Mouse (Mus musculus): ENCODE results near the gene Gm28729.

The Gm28729 gene

GRCm38 (mm10) chr9:96461607-96462006, 63.5 kb downstream of the Gm28729 start:
- no peak for DNase-seq (ENCODE audit: low spot score in 2 of 2)

GRCm38 (mm10) chr9:96460117-96460865, 64.8 kb downstream of the Gm28729 start:
- DNase-seq (ENCODE audit: low spot score in 2 of 2) = no peak

- DNase-seq (ENCODE audit: low spot score in 2 of 2) = no peak
Observed at GRCm38 (mm10) chr9:96455618-96456017, 69.4 kb downstream of the Gm28729 start.

GRCm38 (mm10) chr9:96452956-96453355, 72.1 kb downstream of the Gm28729 start:
- DNase-seq (ENCODE audit: low spot score in 2 of 2) = no peak

GRCm38 (mm10) chr9:96450900-96451720, 74.0 kb downstream of the Gm28729 start:
- no peak for DNase-seq (ENCODE audit: low spot score in 2 of 2)

GRCm38 (mm10) chr9:96449514-96449913, 75.5 kb downstream of the Gm28729 start:
- DNase-seq (ENCODE audit: low spot score in 2 of 2) = no peak

GRCm38 (mm10) chr9:96445351-96445750, 79.7 kb downstream of the Gm28729 start:
- no peak for DNase-seq (ENCODE audit: low spot score in 2 of 2)

GRCm38 (mm10) chr9:96442081-96442480, 83.0 kb downstream of the Gm28729 start:
- DNase-seq (ENCODE audit: low spot score in 2 of 2) = peak in 1 of 2 experiments; percentile 24

GRCm38 (mm10) chr9:96438334-96438871, 86.7 kb downstream of the Gm28729 start:
- DNase-seq (ENCODE audit: low spot score in 2 of 2) = peak; percentile 44 to 48

- peak; percentile 58 to 67 for DNase-seq (ENCODE audit: low spot score in 2 of 2)
Observed at GRCm38 (mm10) chr9:96437805-96438333, 87.2 kb downstream of the Gm28729 start.

GRCm38 (mm10) chr9:96436901-96437804, 87.9 kb downstream of the Gm28729 start:
- DNase-seq (ENCODE audit: low spot score in 2 of 2) = peak in 1 of 2 experiments; percentile 12
